Mouse (Mus musculus) NIH3T3 (cell line): ENCODE measurements around the gene Btg4.

Source experiments
- DNase-seq: peaks from one replicate; pipeline ENCODE4 v3.0.0-alpha.2; 2012; ENCODE audit warnings: low read depth

Gene Btg4

DNA sequence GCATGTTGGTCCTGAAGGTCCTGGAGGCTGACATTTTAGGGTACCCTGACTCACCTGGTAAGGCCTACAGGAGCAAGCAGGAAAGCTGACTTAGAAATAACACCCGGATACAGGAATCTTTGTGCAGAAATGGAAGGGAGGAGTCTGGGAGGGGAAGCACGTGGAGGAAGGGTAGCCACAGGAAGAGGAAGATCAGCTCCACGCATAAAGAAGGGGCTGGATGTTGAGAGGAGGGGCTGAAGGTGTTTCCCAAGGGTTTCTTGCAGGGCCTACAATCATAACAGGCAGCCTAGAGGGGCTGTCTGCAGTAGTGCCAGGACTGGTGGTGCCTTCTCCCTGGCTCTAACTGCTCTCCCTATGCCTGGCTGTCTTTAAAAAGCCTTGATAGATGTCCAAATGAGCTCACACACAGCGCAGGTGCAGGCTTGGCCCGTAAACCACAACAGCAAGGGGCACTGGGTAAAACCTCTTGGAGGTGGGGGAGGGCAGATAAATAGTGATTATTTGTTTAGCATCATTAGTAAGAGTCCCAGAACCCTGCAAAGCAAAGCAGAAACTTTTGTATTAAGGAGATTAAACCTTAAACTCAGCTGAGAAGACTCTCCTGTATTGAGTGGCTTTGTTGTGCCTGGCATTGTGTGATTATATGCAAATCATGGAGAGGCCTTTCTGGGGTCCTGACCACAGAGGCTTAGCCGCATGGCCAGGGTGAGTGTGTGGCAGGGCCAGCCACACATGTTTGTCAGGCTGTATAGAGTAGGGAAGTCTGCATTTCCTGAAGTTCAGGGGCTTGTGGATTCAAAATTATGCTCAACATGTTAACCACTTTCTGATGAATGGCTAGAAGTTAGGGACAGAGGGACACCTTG lies 104.8 kb downstream of the Btg4 start, which contains the start of gene Gm32742:
Gene Gm32742 (minus strand): TSS at position 206 of the 869 bp plus-strand sequence.
- DNase-seq = no peak

DNA sequence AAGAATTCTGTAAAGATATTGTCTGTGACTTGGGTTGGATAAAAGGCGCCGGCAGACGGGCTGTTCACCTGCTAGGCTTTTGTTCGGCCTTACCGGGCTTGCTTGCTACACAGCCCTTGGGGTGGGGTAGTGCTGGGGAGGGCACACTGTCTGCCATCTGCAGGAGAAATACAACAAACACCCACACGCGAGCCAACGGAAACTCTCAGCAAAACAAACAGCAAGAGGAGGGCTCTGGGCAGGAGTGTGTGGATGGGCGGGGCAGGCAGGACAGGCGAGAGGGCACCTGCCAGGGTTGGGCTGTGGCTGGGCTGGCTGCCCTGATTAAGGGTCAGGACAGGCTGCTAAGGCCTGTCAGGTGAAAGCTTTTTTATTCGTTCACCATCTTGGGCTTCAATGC lies 107.3 kb downstream of the Btg4 start:
- DNase-seq = no peak

- DNase-seq = no peak
Observed at GRCm38 (mm10) chr9:51168698-51169097, 108.0 kb downstream of the Btg4 start.

DNA sequence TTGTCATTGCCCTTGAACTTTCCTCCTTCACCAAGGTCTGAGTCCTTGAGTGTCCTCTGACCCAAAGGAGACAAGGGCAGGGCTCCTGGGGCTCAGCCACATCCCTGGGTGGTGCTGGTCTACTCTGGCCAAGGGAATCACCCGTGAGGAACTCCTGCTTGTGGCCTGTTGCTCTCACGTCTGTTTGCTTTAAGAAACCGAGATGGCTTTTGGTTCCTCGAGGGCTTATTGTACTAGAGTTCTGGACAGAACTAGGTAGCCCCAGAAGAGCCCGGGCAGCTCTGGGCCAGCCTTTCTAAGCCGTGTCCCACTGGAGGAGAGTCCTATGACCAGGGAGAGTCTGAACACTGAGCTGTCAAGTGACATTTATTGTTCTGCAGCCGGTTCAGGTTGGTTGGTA lies 108.4 kb downstream of the Btg4 start:
- DNase-seq = no peak
